Mouse (Mus musculus): ENCODE measurements around the gene Gm20906. TPM values are rescaled to one million over a fixed set of nuclear protein-coding genes. Genes with fewer than 3 reads are reported as not detected.
"Not testable (repeated sequence)": the region's sequence is repeated elsewhere in the genome, so short reads cannot be mapped to it uniquely, and the experiment has no call there.

Gm20906 gene
- not detected in 2 replicates for polyA plus RNA-seq (2016; fragmentation: Nextera tagmentation; extraction: Ambion mirVana)

DNA sequence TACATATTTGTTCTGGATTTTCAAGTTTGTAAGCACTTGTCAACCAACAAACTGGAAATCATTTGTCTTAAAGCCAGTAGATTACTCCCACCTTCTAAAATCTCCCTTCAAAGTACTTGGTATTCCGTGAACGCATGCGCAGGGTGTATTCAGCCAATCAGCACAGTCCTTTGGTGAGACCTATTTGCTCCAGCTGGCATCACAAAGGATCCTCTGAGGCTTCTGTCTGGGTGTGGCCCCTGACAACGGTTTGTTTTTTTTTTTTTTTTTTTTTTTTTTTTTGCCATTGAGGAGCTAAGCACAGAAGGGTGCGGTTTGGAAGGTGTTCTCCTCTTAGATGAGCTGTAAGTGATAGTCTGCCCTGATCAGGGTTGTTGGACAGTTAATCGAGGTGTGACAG is at the start of gene Gm20906:
Gene Gm20906, plus strand, starts transcription at position 301 of the 400 bp plus-strand sequence.
- H3K9me3 ChIP-seq, result not testable (repeated sequence)

More for the DNA sequence above, at the start of gene Gm20906:
- H3K4me1 ChIP-seq; H3K27me3 ChIP-seq (ENCODE audit: poor library complexity, severe bottlenecking); H3K4me3 ChIP-seq; H3K27ac ChIP-seq; H3K36me3 ChIP-seq (replicated peaks); DNase-seq (ENCODE audit: extremely low spot score, low spot score): not testable (repeated sequence)
- no CpG with 5 or more reads among the region's 6 CpGs for WGBS
